In the genomic region with DNA sequence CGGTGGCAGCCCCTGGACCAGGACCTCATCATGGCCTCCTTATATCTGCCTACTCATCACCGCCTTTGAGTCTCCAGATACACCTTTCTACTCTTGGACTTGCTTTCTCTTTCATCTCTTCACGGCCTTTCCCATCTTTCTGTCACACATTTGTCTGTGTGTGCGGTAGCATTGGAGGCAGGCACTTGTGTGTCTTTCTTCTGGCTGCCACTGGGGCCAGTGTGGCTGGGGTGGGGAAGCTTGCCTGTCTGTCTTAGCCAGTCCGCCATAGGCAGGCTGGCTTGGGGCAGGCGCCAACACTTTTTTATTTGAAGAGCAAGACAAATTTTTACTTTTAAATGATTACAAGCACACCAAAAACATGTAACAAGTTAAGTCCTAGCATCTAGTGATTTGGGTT, we compare ENCODE assay signal across 23 mouse cellular contexts.
"Had no signal": no experiment of that assay in that cellular context is flagged by ENCODE, and none has a peak within 500 bp of the region (broad histone marks: within the 10 kb centered on the region; RNA-seq: fewer than 3 reads in every experiment).

No protein-coding gene starts in this region.

- H3K36me3 ChIP-seq: heart, embryonic 13.5 days; heart, embryonic 15.5 days; hindbrain, embryonic 13.5 days; hindbrain, embryonic 15.5 days; kidney, embryonic 15.5 days; limb, embryonic 13.5 days; limb, embryonic 15.5 days; liver, embryonic 12.5 days had no signal

- H3K9me3 ChIP-seq: heart, embryonic 13.5 days; heart, embryonic 15.5 days; hindbrain, embryonic 13.5 days; hindbrain, embryonic 15.5 days; kidney, embryonic 15.5 days; limb, embryonic 13.5 days; limb, embryonic 15.5 days; liver, embryonic 12.5 days had no signal

- H3K27me3 ChIP-seq: heart, embryonic 15.5 days; hindbrain, embryonic 13.5 days; hindbrain, embryonic 15.5 days; kidney, embryonic 15.5 days; limb, embryonic 13.5 days; limb, embryonic 15.5 days; liver, embryonic 12.5 days had no signal

- H3K4me3 ChIP-seq: heart, adult 2 months; heart, embryonic 13.5 days; heart, embryonic 15.5 days; hindbrain, embryonic 13.5 days; hindbrain, embryonic 15.5 days; kidney, embryonic 15.5 days; limb, embryonic 13.5 days; limb, embryonic 15.5 days; liver, embryonic 12.5 days had no signal

- H3K9ac ChIP-seq: heart, embryonic 13.5 days; heart, embryonic 15.5 days; hindbrain, embryonic 13.5 days; hindbrain, embryonic 15.5 days; kidney, embryonic 15.5 days; limb, embryonic 13.5 days; limb, embryonic 15.5 days; liver, embryonic 12.5 days had no signal

- H3K27ac ChIP-seq: heart, adult 2 months; heart, embryonic 13.5 days; heart, embryonic 15.5 days; hindbrain, embryonic 13.5 days; hindbrain, embryonic 15.5 days; hindbrain, postnatal 0 days; kidney, embryonic 15.5 days; kidney, postnatal 0 days; limb, embryonic 13.5 days; limb, embryonic 15.5 days; liver, embryonic 12.5 days had no signal

- H3K4me1 ChIP-seq: heart, embryonic 13.5 days; heart, embryonic 15.5 days; hindbrain, embryonic 13.5 days; hindbrain, embryonic 15.5 days; kidney, embryonic 15.5 days; limb, embryonic 13.5 days; limb, embryonic 15.5 days; liver, embryonic 12.5 days had no signal

- DNase-seq: gastrocnemius, postnatal 14 days; gastrocnemius, postnatal 36 days; heart, adult 2 months; heart, postnatal 14 days; heart, postnatal 36 days; kidney, adult 11 months; kidney, adult 2 months; kidney, adult 9 months; kidney, postnatal 14 days; kidney, postnatal 36 days; layer of hippocampus, adult 9-11 months; layer of hippocampus, postnatal 36 days; left cerebral cortex, postnatal 4 days had no signal
